In genomic region chr1:36807086-36807485, GRCm38 (mm10) we compare ENCODE assay signal across 22 mouse cellular contexts. TPM values are rescaled to one million over a fixed set of nuclear protein-coding genes. Genes with fewer than 3 reads are reported as not detected.
DNase-seq lines count a peak whose midpoint lies in the region; ATAC-seq lines count a peak whose summit lies in the region.
"Had no signal": no experiment of that assay in that cellular context is flagged by ENCODE, and none has a peak within 500 bp of the region (broad histone marks: within the 10 kb centered on the region; RNA-seq: fewer than 3 reads in every experiment).

No protein-coding gene starts in this region.

- H3K9me3 ChIP-seq in forebrain, embryonic 11.5 days (ENCODE audit: control insufficient read depth, low read length) = no peaks in the 10 kb centered on the region
- H3K9me3 ChIP-seq in forebrain, embryonic 10.5 days = no peaks in the 10 kb centered on the region
- no peaks in the 10 kb centered on the region for H3K9me3 ChIP-seq in midbrain, embryonic 11.5 days (ENCODE audit: control insufficient read depth, low read length)
- H3K9me3 ChIP-seq in midbrain, embryonic 14.5 days (ENCODE audit: control insufficient read depth, low read length) = no peaks in the 10 kb centered on the region
- no peaks in the 10 kb centered on the region for H3K9me3 ChIP-seq in kidney, embryonic 16.5 days (ENCODE audit: low read length)
- H3K9me3 ChIP-seq: embryonic facial prominence, embryonic 10.5 days; embryonic facial prominence, embryonic 12.5 days; forebrain, embryonic 13.5 days; forebrain, embryonic 15.5 days had no signal

- WGBS in forebrain, embryonic 11.5 days = 90% methylated on average over 1 of the region's 1 CpGs
- 91% methylated on average over 1 of the region's 1 CpGs for WGBS in forebrain, embryonic 10.5 days
- WGBS in midbrain, embryonic 11.5 days = 100% methylated on average over 1 of the region's 1 CpGs
- WGBS in midbrain, embryonic 14.5 days = 94% methylated on average over 1 of the region's 1 CpGs
- WGBS in kidney, embryonic 16.5 days = 77% methylated on average over 1 of the region's 1 CpGs

- no peak for ATAC-seq in forebrain, embryonic 11.5 days (replicated peaks; ENCODE audit: low FRiP score)
- ATAC-seq in midbrain, embryonic 11.5 days (ENCODE audit: low FRiP score) = no peak
- ATAC-seq in midbrain, embryonic 14.5 days (ENCODE audit: low FRiP score, low TSS enrichment) = no peak
- ATAC-seq in monocyte, adult 5-6 weeks (replicated peaks; ENCODE audit: insufficient number of reproducible peaks, low FRiP score, low TSS enrichment, poor library complexity, severe bottlenecking) = peak; percentile 48; the same call in 1 of the 2 replicates
- ATAC-seq in kidney, embryonic 16.5 days (ENCODE audit: low FRiP score, low TSS enrichment) = no peak
- ATAC-seq: forebrain, embryonic 13.5 days; forebrain, embryonic 15.5 days; forebrain, postnatal 0 days had no signal

- H3K4me1 ChIP-seq in forebrain, embryonic 11.5 days (replicated peaks; ENCODE audit: control insufficient read depth, insufficient read depth, low read length) = no peaks in the 10 kb centered on the region
- no peaks in the 10 kb centered on the region for H3K4me1 ChIP-seq in forebrain, embryonic 10.5 days
- no peaks in the 10 kb centered on the region for H3K4me1 ChIP-seq in midbrain, embryonic 11.5 days (ENCODE audit: control insufficient read depth, insufficient read depth, low read length)
- H3K4me1 ChIP-seq in midbrain, embryonic 14.5 days (ENCODE audit: control insufficient read depth, insufficient read depth, low read length) = no peaks in the 10 kb centered on the region
- H3K4me1 ChIP-seq in kidney, embryonic 16.5 days (ENCODE audit: insufficient read depth, low read length) = no peaks in the 10 kb centered on the region
- H3K4me1 ChIP-seq: embryonic facial prominence, embryonic 10.5 days; embryonic facial prominence, embryonic 12.5 days; forebrain, embryonic 13.5 days; forebrain, embryonic 15.5 days had no signal

- no peak overlapping the region for H3K4me3 ChIP-seq in forebrain, embryonic 11.5 days (ENCODE audit: low read depth, low read length)
- H3K4me3 ChIP-seq in forebrain, embryonic 10.5 days = no peak overlapping the region
- no peak overlapping the region for H3K4me3 ChIP-seq in midbrain, embryonic 11.5 days (ENCODE audit: low read depth, low read length)
- no peak overlapping the region for H3K4me3 ChIP-seq in midbrain, embryonic 14.5 days (replicated peaks; ENCODE audit: low read depth, low read length)
- H3K4me3 ChIP-seq in kidney, embryonic 16.5 days (ENCODE audit: low read length) = no peak overlapping the region
- H3K4me3 ChIP-seq: embryonic facial prominence, embryonic 10.5 days; embryonic facial prominence, embryonic 12.5 days; forebrain, embryonic 13.5 days; forebrain, embryonic 15.5 days had no signal

- H3K27ac ChIP-seq in forebrain, embryonic 11.5 days (ENCODE audit: low read depth, low read length) = no peak overlapping the region
- no peak overlapping the region for H3K27ac ChIP-seq in forebrain, embryonic 10.5 days
- H3K27ac ChIP-seq in midbrain, embryonic 11.5 days (ENCODE audit: low read depth, low read length) = no peak overlapping the region
- H3K27ac ChIP-seq in midbrain, embryonic 14.5 days (replicated peaks; ENCODE audit: low read depth, low read length) = no peak overlapping the region
- H3K27ac ChIP-seq in kidney, embryonic 16.5 days (ENCODE audit: low read length) = no peak overlapping the region
- H3K27ac ChIP-seq: embryonic facial prominence, embryonic 10.5 days; embryonic facial prominence, embryonic 12.5 days; forebrain, embryonic 13.5 days; forebrain, embryonic 15.5 days had no signal

- peak; percentile 24 for DNase-seq in forebrain, embryonic 11.5 days (ENCODE audit: low spot score)
- no peak for DNase-seq in forebrain, embryonic 10.5 days (ENCODE audit: extremely low spot score, low spot score)
- DNase-seq in midbrain, embryonic 11.5 days (ENCODE audit: low spot score, missing footprints) = peak; percentile 45
- no peak for DNase-seq in midbrain, embryonic 14.5 days
- DNase-seq in right cerebral cortex, postnatal 36 days (ENCODE audit: low spot score in 2 of 2) = no peak
- DNase-seq: adrenal gland, adult 2 months; adrenal gland, postnatal 10 days; adrenal gland, postnatal 25 days; cerebellum, adult 11 months; cerebellum, adult 18-20 months; cerebellum, adult 8-10 months; cerebellum, adult 9-11 months; cerebellum, postnatal 25 days; forebrain, postnatal 0 days had no signal

- no peaks in the 10 kb centered on the region for H3K27me3 ChIP-seq in forebrain, embryonic 11.5 days (ENCODE audit: control insufficient read depth, insufficient read depth, low read length)
- H3K27me3 ChIP-seq in forebrain, embryonic 10.5 days (ENCODE audit: poor library complexity, severe bottlenecking) = no peaks in the 10 kb centered on the region
- no peaks in the 10 kb centered on the region for H3K27me3 ChIP-seq in midbrain, embryonic 11.5 days (ENCODE audit: control insufficient read depth, insufficient read depth, low read length)
- no peaks in the 10 kb centered on the region for H3K27me3 ChIP-seq in midbrain, embryonic 14.5 days (ENCODE audit: control insufficient read depth, insufficient read depth, low read length)
- H3K27me3 ChIP-seq in kidney, embryonic 16.5 days (ENCODE audit: insufficient read depth, low read length) = no peaks in the 10 kb centered on the region
- H3K27me3 ChIP-seq: embryonic facial prominence, embryonic 12.5 days; forebrain, embryonic 13.5 days; forebrain, embryonic 15.5 days had no signal

- H3K9ac ChIP-seq in forebrain, embryonic 11.5 days (ENCODE audit: low read length) = no peak overlapping the region
- H3K9ac ChIP-seq in midbrain, embryonic 11.5 days (ENCODE audit: low read length) = no peak overlapping the region
- H3K9ac ChIP-seq in midbrain, embryonic 14.5 days (replicated peaks; ENCODE audit: low read length) = no peak overlapping the region
- H3K9ac ChIP-seq in kidney, embryonic 16.5 days (replicated peaks; ENCODE audit: low read length) = no peak overlapping the region
- H3K9ac ChIP-seq: embryonic facial prominence, embryonic 12.5 days; forebrain, embryonic 13.5 days; forebrain, embryonic 15.5 days; forebrain, postnatal 0 days had no signal

- peaks cover 15% of the 10 kb centered on the region; the same call in 1 of the 2 replicates for H3K36me3 ChIP-seq in forebrain, embryonic 11.5 days (ENCODE audit: control insufficient read depth, insufficient read depth, low read length)
- peaks cover 97% of the 10 kb centered on the region for H3K36me3 ChIP-seq in forebrain, embryonic 10.5 days (replicated peaks)
- peaks cover 31% of the 10 kb centered on the region for H3K36me3 ChIP-seq in midbrain, embryonic 11.5 days (ENCODE audit: control insufficient read depth, insufficient read depth, low read length)
- H3K36me3 ChIP-seq in midbrain, embryonic 14.5 days (ENCODE audit: control insufficient read depth, insufficient read depth, low read length) = peaks cover 94% of the 10 kb centered on the region
- H3K36me3 ChIP-seq in kidney, embryonic 16.5 days (ENCODE audit: insufficient read depth, low read length) = peaks cover 63% of the 10 kb centered on the region

- H3K4me2 ChIP-seq in forebrain, embryonic 11.5 days (ENCODE audit: low read depth, low read length, severe bottlenecking) = no peak overlapping the region
- no peak overlapping the region for H3K4me2 ChIP-seq in midbrain, embryonic 11.5 days
- H3K4me2 ChIP-seq in midbrain, embryonic 14.5 days (ENCODE audit: low read length) = no peak overlapping the region
- no peak overlapping the region for H3K4me2 ChIP-seq in kidney, embryonic 16.5 days (replicated peaks; ENCODE audit: low read depth, low read length)
- H3K4me2 ChIP-seq: embryonic facial prominence, embryonic 12.5 days; forebrain, embryonic 13.5 days; forebrain, embryonic 15.5 days had no signal

RNA-seq across cellular contexts. Expression of gene Zap70, which starts 45.5 kb away (rescaled TPM):
- polyA plus RNA-seq in forebrain, embryonic 11.5 days (2014; fragmentation: Nextera tagmentation; extraction: Ambion mirVana) = 0.37 and 0.44 TPM in 2 replicates
- polyA plus RNA-seq in forebrain, embryonic 10.5 days (2016; fragmentation: Nextera tagmentation; extraction: Ambion mirVana) = 0.33 and 0.43 TPM in 2 replicates
- 0.36 and 0.41 TPM in 2 replicates for polyA plus RNA-seq in midbrain, embryonic 11.5 days (2014; fragmentation: Nextera tagmentation; extraction: Ambion mirVana)
- polyA plus RNA-seq in midbrain, embryonic 14.5 days (2014; fragmentation: Nextera tagmentation; extraction: Ambion mirVana) = 1.7 and 2.0 TPM in 2 replicates
- 14.5 to 81.6 TPM (median 14.9 TPM) in 3 replicates for total RNA-seq in monocyte, adult 5-6 weeks (2017)
- 0.28 and 0.54 TPM in 2 replicates for polyA plus RNA-seq in kidney, embryonic 16.5 days (2015; fragmentation: Nextera tagmentation; extraction: Ambion mirVana)
- total RNA-seq: MEL had no signal
- polyA plus RNA-seq: C2C12 had no signal

Comparison
In these comparisons a context has a peak if more than half of its experiments do, and no peak if none do; other contexts are left out.
1. DNase-seq: peak in forebrain, embryonic 11.5 days (single experiment) and midbrain, embryonic 11.5 days (single experiment); none in forebrain, embryonic 10.5 days (single experiment), midbrain, embryonic 14.5 days (single experiment) and right cerebral cortex, postnatal 36 days (0 of 2).